Mouse (Mus musculus) small intestine, adult 2 months (tissue): ENCODE data around the gene Fbxw7. TPM values are rescaled to one million over a fixed set of nuclear protein-coding genes. Genes with fewer than 3 reads are reported as not detected.
A peak's percentile ranks its signal among the peaks of the same experiment; 100 is the strongest.
"Not testable (repeated sequence)": the region's sequence is repeated elsewhere in the genome, so short reads cannot be mapped to it uniquely, and the experiment has no call there.

ENCODE experiments used
- H3K27ac ChIP-seq: fragments of 200-500 bp; 2 replicates; pipeline ENCODE4 v1.5.1; 2012; ENCODE audit warnings: low read depth, low read length, control low read depth, inconsistent platforms; ENCODE audit not compliant: insufficient read depth
- H3K27me3 ChIP-seq: fragments of 200-500 bp; 2 replicates; pipeline ENCODE4 v1.6.1; 2012; ENCODE audit warnings: mild to moderate bottlenecking, moderate library complexity, low read length, inconsistent platforms; ENCODE audit not compliant: control insufficient read depth, insufficient read depth
- H3K36me3 ChIP-seq: fragments of 200-500 bp; 2 replicates; pipeline ENCODE4 v1.6.1; 2012; ENCODE audit warnings: mild to moderate bottlenecking, low read length, control low read depth, inconsistent platforms; ENCODE audit not compliant: control insufficient read depth, insufficient read depth
- H3K4me1 ChIP-seq: fragments of 200-500 bp; 2 replicates; pipeline ENCODE4 v1.6.1; 2012; ENCODE audit warnings: low read length, inconsistent platforms, mixed read lengths; ENCODE audit not compliant: control insufficient read depth, insufficient read depth, insufficient read length
- H3K4me3 ChIP-seq: fragments of 200-500 bp; 2 replicates; pipeline ENCODE4 v1.5.1; 2012; ENCODE audit warnings: low read depth, mild to moderate bottlenecking, control low read depth, inconsistent platforms, low read length, moderate library complexity
- CTCF ChIP-seq: fragments of 200-500 bp; IDR thresholded peaks from 2 replicates; pipeline ENCODE4 v1.5.1; 2012; ENCODE audit warnings: low read depth, mild to moderate bottlenecking, control low read depth, inconsistent platforms, low read length, moderate library complexity, mixed read lengths; ENCODE audit not compliant: insufficient replicate concordance, insufficient read length; ENCODE audit errors: extremely low read depth
- POLR2A ChIP-seq: fragments of 200-500 bp; IDR thresholded peaks from 2 replicates; pipeline ENCODE4 v1.6.1; 2012; ENCODE audit warnings: low read depth, mild to moderate bottlenecking, control low read depth, inconsistent platforms, low read length, moderate library complexity
- WGBS: fragments of 180-500 bp; shearing (Covaris S2); methylation state at CpG from one replicate; pipeline ENCODE4 v1.1.7; 2018; 5-methylcytosine and 5-hydroxymethylcytosine counted together
- polyA plus RNA-seq: library from polyadenylated mRNA; depleted of rRNA; stranded (reverse); fragments of >200 nt; gene quantifications from 2 replicates; pipeline ENCODE4 v1.2.3, GENCODE M21; 2012

Gene Fbxw7
- polyA plus RNA-seq, 1 experiment: 1.3 TPM

- TF ChIP-seq CTCF: no peak
- TF ChIP-seq POLR2A: no peak
- no peaks in the 10 kb centered on the region for H3K4me1 ChIP-seq
- no peaks in the 10 kb centered on the region for H3K27me3 ChIP-seq
- 82% methylated on average over 2 of the region's 2 CpGs for WGBS
- no peak overlapping the region for H3K27ac ChIP-seq
- no peak overlapping the region for H3K4me3 ChIP-seq
- no peaks in the 10 kb centered on the region for H3K36me3 ChIP-seq
These were observed 27.7 kb downstream of the Fbxw7 start for GRCm38 (mm10) chr3:84842793-84843192.

DNA sequence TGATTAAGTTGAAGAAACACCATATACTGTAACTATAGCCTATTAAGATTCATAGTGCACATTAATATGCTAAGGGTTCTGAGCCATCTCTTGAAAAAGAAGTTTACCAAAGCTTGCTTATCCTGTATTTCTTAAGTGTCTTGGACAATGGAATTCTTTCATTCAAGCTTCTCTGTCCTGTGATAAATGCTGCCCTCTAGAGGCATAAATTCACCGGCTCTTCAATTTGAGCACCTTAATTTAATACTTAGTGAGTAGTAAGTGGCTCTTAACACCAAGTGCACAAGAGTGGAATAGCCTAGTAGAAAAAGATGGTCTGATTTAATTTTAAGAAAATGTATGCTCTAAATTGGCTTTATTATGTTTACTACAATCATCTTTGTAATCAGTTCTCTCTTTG is 28.5 kb downstream of the Fbxw7 start:
- TF ChIP-seq CTCF: no peak
- TF ChIP-seq POLR2A: no peak
- no peaks in the 10 kb centered on the region for H3K27me3 ChIP-seq
- H3K36me3 ChIP-seq: no peaks in the 10 kb centered on the region
- 22% methylated on average over 1 of the region's 1 CpGs for WGBS
- no peak overlapping the region for H3K4me3 ChIP-seq
- no peak overlapping the region for H3K27ac ChIP-seq
- H3K4me1 ChIP-seq: no peaks in the 10 kb centered on the region; the same call in 1 of the 2 replicates

DNA sequence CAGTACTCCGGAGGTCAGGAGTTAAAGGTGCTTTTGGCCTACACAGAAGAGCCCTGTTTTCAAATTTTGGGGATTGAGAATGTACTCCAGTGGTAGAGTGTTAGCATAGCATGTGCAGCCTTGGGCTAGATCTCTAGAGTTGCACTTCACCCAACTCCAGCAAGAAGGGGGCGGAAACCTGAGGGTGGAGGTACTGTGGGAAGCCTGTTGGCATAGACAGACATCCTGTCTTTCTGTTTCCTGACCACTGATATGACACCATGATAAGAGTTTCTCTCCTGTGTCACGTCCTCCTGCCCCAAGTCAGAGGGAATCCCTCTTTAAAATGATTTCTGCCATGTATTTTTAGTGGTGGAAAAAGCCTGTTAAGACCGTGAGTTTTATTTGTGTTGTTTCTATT is 33.7 kb downstream of the Fbxw7 start:
- H3K36me3 ChIP-seq: no peaks in the 10 kb centered on the region
- no peaks in the 10 kb centered on the region for H3K27me3 ChIP-seq
- WGBS: 69% methylated on average over 4 of the region's 4 CpGs
- no peak overlapping the region for H3K27ac ChIP-seq
- no peak overlapping the region for H3K4me3 ChIP-seq
- TF ChIP-seq POLR2A (no peak), CTCF (no peak)
- H3K4me1 ChIP-seq: peaks cover 8% of the 10 kb centered on the region

GRCm38 (mm10) chr3:84850418-84850817 is 35.4 kb downstream of the Fbxw7 start:
- H3K27ac ChIP-seq: no peak overlapping the region
- TF ChIP-seq POLR2A (no peak), CTCF (no peak)
- peaks cover 8% of the 10 kb centered on the region for H3K4me1 ChIP-seq
- WGBS: 93% methylated on average over 1 of the region's 1 CpGs
- H3K36me3 ChIP-seq: no peaks in the 10 kb centered on the region
- H3K27me3 ChIP-seq: no peaks in the 10 kb centered on the region
- no peak overlapping the region for H3K4me3 ChIP-seq

DNA sequence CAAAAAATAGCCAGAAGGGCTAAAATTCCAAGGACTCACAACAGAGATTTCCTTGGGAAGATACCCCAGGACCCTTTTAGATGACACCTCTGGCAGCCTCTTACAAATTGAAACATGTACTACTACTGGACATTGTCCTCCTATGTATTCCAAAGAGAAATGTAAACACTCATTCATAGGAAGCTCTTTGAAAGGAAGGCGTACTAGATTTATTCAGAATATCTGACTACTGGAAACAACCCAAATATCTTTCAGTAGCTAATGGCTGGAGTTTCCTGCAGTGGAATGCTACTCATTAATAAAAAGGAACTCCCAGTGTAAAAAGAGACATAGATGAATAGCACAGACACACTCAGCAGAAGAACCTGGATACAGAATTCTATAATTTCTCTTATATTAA is 36.7 kb downstream of the Fbxw7 start:
- H3K4me3 ChIP-seq: no peak overlapping the region
- no peaks in the 10 kb centered on the region for H3K36me3 ChIP-seq
- 65% methylated on average over 1 of the region's 1 CpGs for WGBS
- no peaks in the 10 kb centered on the region for H3K27me3 ChIP-seq
- peaks cover 8% of the 10 kb centered on the region for H3K4me1 ChIP-seq
- TF ChIP-seq CTCF (no peak), POLR2A (no peak)
- no peak overlapping the region for H3K27ac ChIP-seq

- WGBS: 39% methylated on average over 7 of the region's 7 CpGs
- TF ChIP-seq POLR2A: no peak
- H3K36me3 ChIP-seq: no peaks in the 10 kb centered on the region
- no peaks in the 10 kb centered on the region for H3K27me3 ChIP-seq
- no peak overlapping the region for H3K4me3 ChIP-seq
- peaks cover 8% of the 10 kb centered on the region for H3K4me1 ChIP-seq
- H3K27ac ChIP-seq: 0 out of 2 replicates have a peak overlapping the region, but pooled peaks have one; percentile 15
These were observed 37.8 kb downstream of the Fbxw7 start for GRCm38 (mm10) chr3:84852877-84853276.

DNA sequence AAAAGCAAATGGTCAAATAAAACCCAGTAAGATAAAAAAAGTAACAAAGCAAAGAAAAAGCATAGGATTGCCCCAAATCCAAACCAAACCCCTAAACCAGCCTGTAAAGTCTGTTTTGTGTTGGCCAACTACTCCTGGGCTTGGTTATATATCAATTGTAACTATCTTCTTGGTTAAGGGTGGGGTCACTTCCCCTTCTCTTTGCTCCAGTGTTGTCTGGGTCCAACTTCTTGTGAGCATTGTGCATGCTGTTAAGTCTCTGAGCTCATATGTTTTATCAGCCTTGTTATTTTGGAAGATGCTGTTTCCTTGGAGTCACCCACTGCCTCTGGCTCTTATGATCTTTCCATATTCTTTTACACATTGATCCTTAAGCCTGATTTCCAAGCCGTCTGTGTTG is 39.4 kb downstream of the Fbxw7 start:
- Histone ChIP-seq H3K4me3 (no peak overlapping the region), H3K27ac (no peak overlapping the region), H3K4me1 (peaks cover 8% of the 10 kb centered on the region), H3K27me3 (no peaks in the 10 kb centered on the region), H3K36me3 (no peaks in the 10 kb centered on the region)
- TF ChIP-seq POLR2A: no peak
- TF ChIP-seq CTCF: no peak
- 87% methylated on average over 1 of the region's 1 CpGs for WGBS

DNA sequence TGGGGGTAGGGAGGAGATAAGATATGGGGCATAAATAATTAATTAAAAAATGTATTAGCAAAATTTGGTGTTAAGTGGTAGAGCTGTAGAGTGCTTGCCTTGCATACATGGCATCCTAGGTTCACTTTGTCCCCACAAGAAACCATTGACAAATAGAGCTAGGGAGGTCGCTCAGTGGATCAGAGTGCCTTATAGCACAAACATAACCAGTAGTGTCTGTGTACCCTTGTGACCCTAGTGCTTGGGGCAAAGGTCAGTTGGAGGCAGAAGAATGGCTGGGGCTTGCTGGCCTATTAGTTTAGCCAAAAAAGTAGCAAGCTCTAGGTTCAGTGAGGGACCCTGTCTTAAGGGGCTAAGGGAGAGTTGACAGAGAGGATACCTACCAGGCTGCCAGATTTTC is 45.6 kb downstream of the Fbxw7 start:
- WGBS: 77% methylated on average over 1 of the region's 1 CpGs
- Histone ChIP-seq H3K4me3 (no peak overlapping the region), H3K27me3 (no peaks in the 10 kb centered on the region), H3K27ac (no peak overlapping the region), H3K36me3 (0 out of 2 replicates have a peak, but pooled peaks cover 1% of the 10 kb centered on the region), H3K4me1 (peaks cover 3% of the 10 kb centered on the region; the same call in 1 of the 2 replicates)
- no peak for TF ChIP-seq POLR2A
- no peak for TF ChIP-seq CTCF

GRCm38 (mm10) chr3:84861817-84862216 is 46.7 kb downstream of the Fbxw7 start:
- not testable (repeated sequence) for H3K27me3 ChIP-seq, H3K36me3 ChIP-seq, H3K4me1 ChIP-seq, H3K27ac ChIP-seq, H3K4me3 ChIP-seq
- WGBS: 93% methylated on average over 3 of the region's 3 CpGs
